Mouse (Mus musculus) hindbrain, embryonic 11.5 days (tissue): ENCODE results near the gene Cask. TPM values are rescaled to one million over a fixed set of nuclear protein-coding genes. Genes with fewer than 3 reads are reported as not detected.
A peak's percentile ranks its signal among the peaks of the same experiment; 100 is the strongest.
"Not testable (repeated sequence)": the region's sequence is repeated elsewhere in the genome, so short reads cannot be mapped to it uniquely, and the experiment has no call there.

ENCODE experiments used
- ATAC-seq: fragments of 200-750 bp; cut with Nextera tagmentation; 2 replicates; pipeline ENCODE4 v1.8.0; 2017; ENCODE audit warnings: mild to moderate bottlenecking, moderate TSS enrichment, moderate library complexity; ENCODE audit not compliant: low FRiP score
- DNase-seq: peaks from one replicate; pipeline ENCODE4 v3.0.0-alpha.2; 2015; ENCODE audit warnings: low spot score
- H3K27ac ChIP-seq: fragments of 300-500 bp; sonication (generic); 2 replicates; pipeline ENCODE4 v1.5.1; 2014; ENCODE audit warnings: mild to moderate bottlenecking, low read depth, low read length
- H3K27me3 ChIP-seq: fragments of 300-500 bp; sonication (generic); 2 replicates; pipeline ENCODE4 v1.6.1; 2014; ENCODE audit warnings: mild to moderate bottlenecking, low read length, moderate library complexity, mixed read lengths; ENCODE audit not compliant: control insufficient read depth, insufficient read depth
- H3K36me3 ChIP-seq: fragments of 300-500 bp; sonication (generic); 2 replicates; pipeline ENCODE4 v1.6.1; 2014; ENCODE audit warnings: mild to moderate bottlenecking, low read length, moderate library complexity, mixed read lengths; ENCODE audit not compliant: control insufficient read depth, insufficient read depth
- H3K4me1 ChIP-seq: fragments of 300-500 bp; sonication (generic); replicated peaks from 2 replicates; pipeline ENCODE4 v1.6.1; 2014; ENCODE audit warnings: low read length, mixed read lengths; ENCODE audit not compliant: control insufficient read depth, insufficient read depth
- H3K4me2 ChIP-seq: fragments of 300-500 bp; sonication (generic); replicated peaks from 2 replicates; pipeline ENCODE4 v1.6.1; 2014; ENCODE audit warnings: mild to moderate bottlenecking, low read depth, low read length
- H3K4me3 ChIP-seq: fragments of 300-500 bp; sonication (generic); 2 replicates; pipeline ENCODE4 v1.5.1; 2014; ENCODE audit warnings: low read depth, low read length
- H3K9ac ChIP-seq: fragments of 300-500 bp; sonication (generic); 2 replicates; pipeline ENCODE4 v1.6.1; 2014; ENCODE audit warnings: low read depth, low read length
- H3K9me3 ChIP-seq: fragments of 300-500 bp; sonication (generic); 2 replicates; pipeline ENCODE4 v1.6.1; 2016; ENCODE audit warnings: low read length; ENCODE audit not compliant: control insufficient read depth
- WGBS: fragments of 180-500 bp; shearing (Covaris S2); extraction: QIAGEN DNeasy Blood & Tissue Kit; methylation state at CpG from one replicate; pipeline ENCODE4 v1.1.7; 2014; 5-methylcytosine and 5-hydroxymethylcytosine counted together
- polyA plus RNA-seq: library from polyadenylated mRNA; unstranded; fragments of >200 nt; fragmentation: Nextera tagmentation; extraction: Ambion mirVana; gene quantifications from 2 replicates; pipeline ENCODE4 v1.2.1, GENCODE M21; 2014

Cask gene
- polyA plus RNA-seq, 1 experiment from 2014 or later, result 29.6 TPM

DNA sequence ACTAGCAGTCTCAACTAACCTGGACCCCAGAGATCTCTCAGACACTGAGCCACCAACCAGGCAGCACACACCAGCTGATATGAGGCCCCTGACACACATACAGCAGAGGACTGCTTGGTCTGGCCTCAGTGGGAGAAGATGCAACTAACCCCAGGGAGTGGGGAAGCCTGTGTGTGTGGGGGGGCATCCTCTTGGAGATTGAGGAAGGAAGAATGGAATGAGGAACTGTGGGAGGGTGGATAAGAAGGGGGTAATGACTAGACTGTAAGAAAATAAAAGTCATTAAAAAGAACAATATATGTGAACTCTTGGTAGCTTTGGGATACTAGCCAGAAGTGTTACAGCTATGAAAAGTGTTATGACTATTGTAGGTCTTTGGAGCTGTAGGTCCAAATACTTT lies 120.4 kb downstream of the Cask start:
- not testable (repeated sequence) for H3K27me3 ChIP-seq, H3K27ac ChIP-seq, H3K9ac ChIP-seq, H3K4me3 ChIP-seq, ATAC-seq, H3K4me1 ChIP-seq, DNase-seq, H3K36me3 ChIP-seq, H3K9me3 ChIP-seq, H3K4me2 ChIP-seq

DNA sequence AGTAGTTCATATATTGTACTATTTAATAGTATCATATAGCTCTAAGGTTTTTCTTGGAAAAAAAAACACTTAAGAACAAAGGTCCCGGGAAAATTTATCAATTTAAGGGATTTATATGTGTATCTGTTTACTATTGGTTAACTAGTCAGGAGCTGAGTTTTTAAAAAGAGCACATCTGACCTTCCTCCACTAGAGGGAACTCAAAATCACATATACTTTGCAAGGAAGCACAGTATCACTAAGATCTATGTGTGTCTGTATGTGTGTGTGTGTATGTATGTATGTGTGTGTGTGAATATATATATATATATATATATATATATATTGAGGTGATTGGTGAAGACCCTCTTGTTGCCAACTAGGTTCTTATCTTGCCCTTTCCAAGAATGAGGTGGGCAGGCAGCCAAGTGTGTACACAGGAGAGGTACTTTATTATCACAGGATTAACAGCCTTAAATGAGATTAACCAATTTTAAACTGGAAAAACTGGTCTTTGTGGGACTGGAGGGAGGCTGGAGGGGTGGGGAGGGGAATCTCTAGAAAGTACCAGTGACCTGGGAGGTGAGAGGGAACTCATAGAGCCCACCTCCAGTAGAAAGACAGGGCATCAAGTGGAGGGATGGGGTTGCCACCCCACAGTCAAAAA lies 121.2 kb downstream of the Cask start:
- Histone ChIP-seq H3K4me2 (no peak overlapping the region), H3K4me3 (no peak overlapping the region), H3K9ac (no peak overlapping the region), H3K4me1 (no peaks in the 10 kb centered on the region), H3K27ac (no peak overlapping the region), H3K9me3 (no peaks in the 10 kb centered on the region), H3K36me3 (no peaks in the 10 kb centered on the region), H3K27me3 (no peaks in the 10 kb centered on the region)
- ATAC-seq, result no peak
- 81% methylated on average over 1 of the region's 1 CpGs for WGBS
- DNase-seq, result no peak

DNA sequence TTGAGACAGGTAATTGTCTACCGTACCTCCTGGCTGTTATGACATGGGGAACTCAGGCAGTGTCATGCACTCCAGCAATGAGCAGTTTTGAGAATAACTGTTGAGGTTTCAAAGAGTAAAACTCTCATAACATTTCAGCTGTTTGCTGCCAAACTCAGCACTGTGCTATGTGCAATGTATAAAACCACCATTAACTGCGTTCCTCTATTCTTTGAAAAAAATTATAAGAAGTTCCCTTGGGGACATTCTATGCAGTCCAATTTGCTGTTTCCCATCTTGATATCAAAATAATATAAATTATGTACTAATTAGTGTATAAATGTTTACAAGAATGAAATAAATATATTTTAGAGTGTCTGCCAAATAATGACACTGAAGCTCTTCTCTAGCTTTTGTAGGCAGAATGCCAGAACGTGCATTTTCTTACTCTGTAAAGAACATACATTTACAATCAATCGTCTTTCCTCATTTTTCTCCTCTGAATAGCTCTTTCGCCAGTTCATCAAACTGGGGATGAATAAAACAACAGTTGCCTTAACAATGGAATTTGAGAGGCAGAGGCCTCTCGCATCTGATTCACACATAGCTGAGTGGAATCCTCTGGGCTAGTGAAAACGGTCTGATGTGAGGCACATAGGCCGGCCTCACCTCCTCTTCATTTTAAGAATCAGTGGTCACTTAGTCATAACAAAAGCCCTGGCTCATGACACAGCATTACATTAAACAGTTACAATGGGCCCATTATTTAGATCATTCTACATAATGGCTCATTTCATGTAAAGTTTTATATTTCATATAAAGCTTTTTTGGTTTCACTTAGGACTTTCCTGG lies 125.4 kb downstream of the Cask start:
- Histone ChIP-seq H3K36me3 (no peaks in the 10 kb centered on the region), H3K4me1 (no peaks in the 10 kb centered on the region), H3K9ac (no peak overlapping the region), H3K4me3 (no peak overlapping the region), H3K9me3 (no peaks in the 10 kb centered on the region), H3K27me3 (no peaks in the 10 kb centered on the region), H3K27ac (no peak overlapping the region), H3K4me2 (no peak overlapping the region)
- no peak for ATAC-seq
- WGBS, result 69% methylated on average over 8 of the region's 8 CpGs
- DNase-seq, result no peak

DNA sequence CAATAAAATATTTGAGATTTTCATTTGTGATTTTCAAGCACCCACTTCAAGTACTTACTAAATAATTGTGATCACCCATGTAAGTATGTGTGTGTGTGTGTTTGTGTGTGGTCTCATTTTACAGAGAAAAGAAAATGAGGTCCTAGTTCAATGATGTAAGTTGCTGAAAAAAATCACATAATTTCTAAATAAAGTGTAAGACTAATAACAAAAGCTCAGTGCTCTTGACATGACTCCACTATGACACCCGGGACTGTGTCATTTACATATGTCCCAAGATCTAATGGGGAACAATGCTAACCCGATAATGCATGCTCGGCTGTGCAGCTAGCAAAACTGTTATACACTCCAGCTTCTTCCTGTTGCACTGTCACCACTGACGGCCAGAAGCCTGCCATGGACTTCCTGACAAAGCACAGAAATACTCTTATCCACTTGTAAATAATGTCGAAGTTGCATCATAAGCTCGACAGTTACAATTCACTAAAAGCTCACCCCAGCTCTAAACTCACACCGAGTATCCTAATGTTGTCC lies 130.8 kb downstream of the Cask start:
- Histone ChIP-seq H3K27ac (no peak overlapping the region), H3K4me3 (no peak overlapping the region), H3K36me3 (no peaks in the 10 kb centered on the region), H3K9me3 (no peaks in the 10 kb centered on the region), H3K4me2 (no peak overlapping the region), H3K4me1 (no peaks in the 10 kb centered on the region), H3K27me3 (no peaks in the 10 kb centered on the region), H3K9ac (no peak overlapping the region)
- ATAC-seq (no peak), DNase-seq (no peak)
- WGBS, result 83% methylated on average over 7 of the region's 7 CpGs

DNA sequence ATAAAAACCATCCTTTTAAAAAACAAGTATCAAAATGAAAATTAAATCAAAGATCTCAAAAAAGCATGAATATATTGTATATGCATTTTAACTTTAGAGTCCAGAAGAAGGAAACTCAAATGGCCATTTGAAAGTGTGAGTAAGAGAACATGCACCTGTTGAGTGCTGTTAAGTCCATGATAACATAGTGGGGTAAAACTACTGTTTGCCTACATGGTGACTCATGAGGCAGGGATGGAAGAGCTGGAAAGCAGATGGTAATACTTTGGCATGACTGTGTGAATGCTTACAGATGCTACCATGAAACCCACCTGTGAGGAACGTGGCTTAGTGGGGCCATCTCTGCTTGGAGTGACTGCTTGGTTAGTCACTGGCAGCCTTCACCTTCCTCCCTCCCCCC lies 132.9 kb downstream of the Cask start:
- no peaks in the 10 kb centered on the region for H3K27me3 ChIP-seq
- H3K36me3 ChIP-seq, result no peaks in the 10 kb centered on the region
- no peak for DNase-seq
- no peaks in the 10 kb centered on the region for H3K4me1 ChIP-seq
- WGBS, result 71% methylated on average over 1 of the region's 1 CpGs
- no peak for ATAC-seq
- H3K4me3 ChIP-seq, result no peak overlapping the region
- H3K9ac ChIP-seq, result no peak overlapping the region
- no peaks in the 10 kb centered on the region for H3K9me3 ChIP-seq
- no peak overlapping the region for H3K27ac ChIP-seq
- H3K4me2 ChIP-seq, result no peak overlapping the region

DNA sequence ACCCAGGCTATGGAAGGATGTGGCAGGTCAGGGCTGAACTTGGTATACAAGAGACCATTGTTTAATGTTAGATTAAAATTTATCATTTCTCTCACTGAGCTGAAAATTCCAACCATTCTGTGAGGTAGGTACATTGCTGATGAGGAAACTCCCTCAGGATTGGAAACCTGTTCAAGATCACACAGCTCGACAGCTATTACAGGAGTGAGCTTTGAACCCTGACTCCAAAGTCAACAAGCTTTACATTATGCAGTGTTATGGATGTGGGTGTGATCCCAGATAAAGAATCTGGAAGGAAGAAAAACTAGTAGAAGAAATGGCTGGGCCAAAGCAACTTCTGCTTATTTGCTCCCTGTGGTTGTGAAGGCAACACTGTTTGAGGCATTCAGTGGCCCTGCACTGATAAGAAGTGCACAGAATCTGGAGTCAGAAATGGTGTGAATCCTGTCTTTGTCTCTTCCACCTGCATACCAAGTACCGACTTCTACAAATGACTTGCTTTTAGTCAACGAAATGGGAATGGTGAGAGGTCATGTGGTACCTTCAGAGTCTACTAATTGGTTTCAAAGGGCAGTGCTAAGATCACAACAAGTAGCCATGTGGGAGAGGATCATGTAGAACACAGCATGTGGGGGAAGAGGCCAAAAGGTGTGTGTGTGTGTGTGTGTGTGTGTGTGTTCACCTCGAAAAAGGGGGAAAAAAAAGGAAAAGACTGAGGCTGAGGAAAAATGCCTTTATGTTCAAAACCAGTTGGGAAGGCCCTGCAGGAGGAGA lies 134.2 kb downstream of the Cask start:
- no peak for DNase-seq
- H3K27me3 ChIP-seq, result no peaks in the 10 kb centered on the region
- H3K27ac ChIP-seq, result no peak overlapping the region
- no peak overlapping the region for H3K9ac ChIP-seq
- no peak for ATAC-seq
- H3K4me3 ChIP-seq, result no peak overlapping the region
- no peak overlapping the region for H3K4me2 ChIP-seq
- no peaks in the 10 kb centered on the region for H3K36me3 ChIP-seq
- 88% methylated on average over 3 of the region's 4 CpGs for WGBS
- H3K9me3 ChIP-seq, result no peaks in the 10 kb centered on the region
- H3K4me1 ChIP-seq, result no peaks in the 10 kb centered on the region

DNA sequence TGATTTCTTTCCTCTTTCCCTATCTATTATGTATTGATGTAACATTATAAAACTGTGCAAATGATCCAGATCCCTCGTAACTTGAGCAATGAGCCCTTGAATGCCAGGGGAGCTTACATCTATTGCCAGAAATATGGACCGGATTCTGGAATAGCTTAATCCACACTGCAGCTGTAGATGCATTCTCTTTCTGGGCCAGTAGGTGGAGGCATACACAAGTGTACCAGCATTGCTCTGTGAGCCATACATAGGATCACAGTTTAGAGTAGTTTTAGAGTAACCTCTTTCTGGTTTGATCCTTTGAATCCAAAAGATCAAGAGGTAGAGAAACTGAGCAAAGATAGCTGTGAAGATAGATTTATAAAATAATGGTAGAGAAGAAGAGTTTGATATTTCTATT lies 141.0 kb downstream of the Cask start:
- no peak overlapping the region for H3K4me2 ChIP-seq
- H3K27me3 ChIP-seq, result no peaks in the 10 kb centered on the region
- ATAC-seq (no peak), DNase-seq (peak; percentile 57)
- H3K4me3 ChIP-seq, result no peak overlapping the region
- no peak overlapping the region for H3K9ac ChIP-seq
- no peaks in the 10 kb centered on the region for H3K4me1 ChIP-seq
- no peaks in the 10 kb centered on the region for H3K36me3 ChIP-seq
- no peaks in the 10 kb centered on the region for H3K9me3 ChIP-seq
- WGBS, result 56% methylated on average over 2 of the region's 2 CpGs
- H3K27ac ChIP-seq, result no peak overlapping the region

DNA sequence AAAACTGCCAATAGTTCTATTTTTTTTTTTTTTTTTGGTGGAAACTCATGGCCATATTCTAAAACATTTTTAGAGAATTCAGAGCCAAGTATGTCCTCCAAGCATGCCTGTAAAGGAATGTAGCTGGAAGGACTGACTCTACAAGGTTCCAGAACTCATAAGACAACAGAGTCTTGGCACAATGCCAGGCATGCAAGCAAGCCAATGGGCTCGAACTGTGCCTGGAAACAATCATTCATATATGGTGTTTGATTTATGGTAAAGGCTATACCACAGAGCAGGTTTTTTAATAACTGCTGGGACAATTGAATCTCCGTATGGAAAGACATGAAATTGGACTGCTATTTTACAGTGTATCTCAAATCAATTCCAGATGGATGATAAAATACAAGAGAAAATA lies 146.1 kb downstream of the Cask start:
- no peaks in the 10 kb centered on the region for H3K27me3 ChIP-seq
- ATAC-seq (no peak), DNase-seq (peak; percentile 3)
- no peaks in the 10 kb centered on the region for H3K9me3 ChIP-seq
- no peak overlapping the region for H3K4me3 ChIP-seq
- 70% methylated on average over 2 of the region's 2 CpGs for WGBS
- no peaks in the 10 kb centered on the region for H3K4me1 ChIP-seq
- H3K9ac ChIP-seq, result no peak overlapping the region
- H3K36me3 ChIP-seq, result no peaks in the 10 kb centered on the region
- no peak overlapping the region for H3K27ac ChIP-seq
- H3K4me2 ChIP-seq, result no peak overlapping the region
